Mouse (Mus musculus) ovary, postnatal 10 days (tissue): ENCODE results near the gene Rassf3.

Source experiments
- DNase-seq: peaks from one replicate; pipeline ENCODE4 v3.0.0; 2022; ENCODE audit warnings: low spot score

Gene Rassf3

DNA sequence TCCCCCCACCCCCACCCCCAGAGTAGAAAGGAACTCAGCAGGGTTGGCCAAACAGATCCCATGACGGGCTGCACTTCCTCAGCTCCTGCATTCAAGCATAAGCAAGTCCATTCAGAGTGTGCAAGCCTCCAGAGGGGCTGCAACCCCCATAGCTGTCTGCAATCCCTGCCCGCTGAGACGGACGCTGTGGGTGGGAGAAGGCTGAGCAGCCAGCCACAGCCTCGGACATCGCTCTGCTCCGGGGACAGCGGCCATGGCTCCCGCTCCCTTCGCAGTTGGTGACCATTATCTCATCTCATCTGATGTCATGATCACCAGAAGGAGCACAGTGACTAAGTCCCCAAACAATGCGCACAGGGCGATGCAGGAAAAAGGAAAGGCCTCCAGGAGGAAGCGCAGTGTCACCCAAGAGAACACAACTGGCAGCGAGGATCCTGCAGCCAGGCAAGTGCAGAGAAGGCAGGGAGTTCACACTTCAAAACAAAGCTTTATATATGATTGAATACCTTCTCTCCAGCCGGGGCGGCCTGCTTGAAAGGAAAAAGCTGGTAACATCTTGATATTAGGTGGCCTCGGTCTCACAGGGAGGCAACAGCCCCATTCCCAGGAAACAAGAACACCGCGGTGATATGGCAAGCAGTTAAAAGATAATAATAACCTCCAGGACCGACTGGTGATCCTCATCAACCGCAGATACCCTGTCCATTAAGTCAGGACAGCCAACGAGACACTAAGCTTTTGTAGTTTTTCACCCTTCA lies 14.6 kb downstream of the Rassf3 start:
- no peak for DNase-seq

DNA sequence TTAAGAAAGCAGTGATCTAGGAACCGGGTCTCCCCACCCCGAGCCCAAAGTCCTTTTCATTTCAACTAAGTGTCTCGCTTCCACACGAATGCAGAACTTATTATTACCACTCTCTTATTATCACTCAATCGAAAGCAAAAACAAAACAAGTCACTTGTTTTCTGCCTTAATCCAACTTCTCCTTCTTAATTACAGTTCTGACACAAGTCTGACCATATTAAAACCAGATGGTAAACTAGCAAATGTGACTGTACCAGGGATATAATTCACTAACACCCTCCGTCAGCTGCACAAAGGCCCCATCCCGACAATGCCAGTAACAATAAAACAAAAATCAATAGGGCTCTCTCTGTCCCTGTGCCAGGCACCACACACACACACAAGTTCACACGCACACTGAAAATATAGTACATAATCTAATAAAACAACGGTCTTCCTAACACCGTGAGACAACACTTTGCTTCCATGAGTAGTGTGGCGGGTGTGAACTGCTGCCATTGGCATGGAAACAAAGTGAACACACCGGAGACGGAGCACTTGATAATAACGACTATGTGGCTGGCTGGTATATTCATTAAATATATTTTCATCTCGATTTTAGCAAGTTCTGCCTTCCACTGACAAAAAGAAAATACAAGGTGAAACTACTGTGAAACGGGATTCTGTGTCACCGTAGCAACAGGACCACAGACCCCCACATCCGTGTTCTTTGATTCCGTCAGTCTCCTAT lies 16.9 kb downstream of the Rassf3 start:
- DNase-seq = no peak

DNA sequence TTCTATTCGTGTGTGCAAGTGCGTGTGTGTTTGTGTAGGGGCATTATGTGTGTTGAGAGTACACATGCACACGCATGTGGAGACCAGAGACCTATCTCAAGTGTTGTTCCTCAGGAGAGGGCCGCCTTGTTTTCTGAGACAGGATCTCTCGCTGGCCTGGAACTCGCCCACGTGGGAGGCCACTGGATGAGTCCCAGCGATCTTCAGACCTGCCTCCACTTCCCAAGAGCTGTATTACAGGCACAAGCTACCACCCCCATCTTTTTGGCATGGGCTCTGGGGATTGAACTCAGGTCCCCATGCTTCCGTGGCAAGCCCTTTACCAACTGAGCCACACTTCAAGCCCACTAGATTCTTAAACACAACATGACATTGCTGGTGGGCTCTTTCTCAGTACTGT lies 17.7 kb downstream of the Rassf3 start:
- DNase-seq = no peak

DNA sequence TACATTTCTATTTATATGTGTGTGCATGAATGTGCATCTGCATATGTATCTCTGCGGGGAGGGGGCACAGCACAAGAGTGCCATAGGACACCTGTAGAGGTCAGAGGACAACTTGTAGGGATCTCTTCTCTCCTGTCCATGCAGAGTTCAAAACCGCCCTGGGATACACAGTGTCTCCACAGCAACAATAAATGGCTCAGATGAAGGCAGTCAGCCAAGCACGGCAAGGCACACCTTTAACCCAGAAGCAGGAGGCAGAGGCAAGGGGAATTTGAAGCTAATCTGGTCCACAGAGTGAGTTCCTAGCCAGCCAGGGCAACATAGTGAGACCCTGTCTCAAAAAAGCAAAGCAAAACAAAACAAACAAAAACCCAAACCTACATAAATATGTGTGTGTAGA lies 18.8 kb downstream of the Rassf3 start:
- DNase-seq = no peak

DNA sequence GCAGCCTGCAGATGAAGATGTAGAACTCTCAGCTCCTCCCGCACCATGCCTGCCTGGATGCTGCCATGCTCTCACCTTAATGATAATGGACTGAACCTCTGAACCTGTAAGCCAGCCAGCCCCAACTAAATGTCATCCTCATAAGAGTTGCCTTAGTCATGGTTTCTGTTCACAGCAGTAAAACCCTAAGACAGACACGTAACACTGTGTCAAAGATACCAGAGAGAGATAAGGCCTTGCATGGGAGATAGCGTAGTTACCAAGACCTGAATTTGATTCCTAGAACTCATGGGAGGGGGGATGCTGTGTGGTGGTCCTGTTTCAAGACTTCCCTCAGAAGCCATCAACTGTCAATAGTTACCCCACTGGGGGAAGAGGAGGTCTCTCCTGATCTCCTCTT lies 20.6 kb downstream of the Rassf3 start:
- no peak for DNase-seq

DNA sequence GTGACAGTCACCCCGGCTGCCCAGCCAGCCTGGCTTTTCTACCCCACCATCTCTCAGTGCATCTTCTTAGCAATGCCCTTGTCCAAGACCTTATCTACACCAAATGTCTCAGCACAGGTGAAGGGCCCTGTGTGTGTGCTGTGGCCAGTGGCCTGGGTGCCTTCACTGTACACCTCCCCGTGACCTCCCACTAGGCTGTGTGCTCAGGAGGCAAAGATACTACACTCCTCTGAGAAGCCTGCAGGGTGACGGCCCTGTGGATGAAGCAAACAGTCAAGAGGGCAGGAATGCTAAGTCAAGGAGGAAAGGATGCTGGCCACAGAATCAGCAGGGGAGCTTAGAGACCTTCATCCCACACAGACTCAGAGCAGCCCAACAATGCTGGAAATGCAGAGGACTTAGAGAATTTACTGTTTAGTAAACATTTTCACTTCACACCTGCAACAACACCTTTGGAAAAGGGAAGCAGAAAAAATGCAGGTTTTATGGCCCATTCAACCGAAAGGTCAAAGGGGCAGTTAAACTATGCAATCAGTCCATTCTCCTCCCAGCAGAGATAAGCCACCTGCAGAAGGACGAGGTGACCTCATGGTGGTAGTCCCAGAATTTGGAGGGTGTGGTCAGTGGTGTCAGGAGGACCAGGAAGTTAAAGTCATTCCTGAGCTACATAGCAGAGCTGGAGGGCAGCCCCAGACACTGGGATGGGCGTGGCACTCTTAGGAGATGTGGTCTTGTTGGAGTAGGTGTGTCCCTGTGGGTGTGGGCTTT lies 21.3 kb downstream of the Rassf3 start:
- DNase-seq = no peak

DNA sequence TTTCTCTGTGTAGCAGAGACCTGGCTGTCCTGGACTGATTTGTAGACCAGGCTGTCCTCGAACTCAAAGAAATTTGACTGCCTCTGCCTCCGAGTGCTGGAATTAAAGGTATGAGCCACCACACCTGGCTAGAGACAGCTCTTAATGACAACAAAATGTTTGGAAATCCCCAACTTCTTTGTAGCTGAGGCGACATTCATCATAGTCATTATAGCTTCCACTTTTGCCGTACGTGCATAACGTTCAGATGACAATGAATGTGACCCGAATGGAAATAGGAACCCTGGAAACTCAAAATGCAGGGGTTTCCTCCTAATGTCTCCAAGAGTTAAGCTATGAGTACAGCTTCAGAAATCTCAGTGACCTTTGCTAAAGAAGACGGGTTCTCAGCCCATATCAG lies 22.1 kb downstream of the Rassf3 start:
- no peak for DNase-seq

DNA sequence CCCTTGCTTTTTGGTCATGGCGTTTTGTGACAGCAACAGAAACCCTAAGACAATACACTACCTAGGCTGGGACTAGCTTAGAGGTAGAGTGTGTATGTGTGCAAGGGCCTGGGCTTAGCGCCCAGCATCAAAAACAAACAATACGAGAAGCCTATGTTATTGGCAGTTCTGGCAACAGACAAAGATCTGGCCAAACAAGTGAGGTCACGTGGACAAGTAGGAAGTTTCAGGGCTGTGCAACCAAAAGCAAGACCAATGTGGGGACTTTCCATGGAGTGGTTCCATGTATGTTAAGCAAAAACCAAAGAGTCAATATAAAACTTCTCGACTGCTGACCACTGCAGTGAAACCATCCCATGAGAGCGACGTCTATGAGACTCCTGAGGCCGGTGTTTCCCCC lies 30.3 kb downstream of the Rassf3 start:
- DNase-seq = no peak

DNA sequence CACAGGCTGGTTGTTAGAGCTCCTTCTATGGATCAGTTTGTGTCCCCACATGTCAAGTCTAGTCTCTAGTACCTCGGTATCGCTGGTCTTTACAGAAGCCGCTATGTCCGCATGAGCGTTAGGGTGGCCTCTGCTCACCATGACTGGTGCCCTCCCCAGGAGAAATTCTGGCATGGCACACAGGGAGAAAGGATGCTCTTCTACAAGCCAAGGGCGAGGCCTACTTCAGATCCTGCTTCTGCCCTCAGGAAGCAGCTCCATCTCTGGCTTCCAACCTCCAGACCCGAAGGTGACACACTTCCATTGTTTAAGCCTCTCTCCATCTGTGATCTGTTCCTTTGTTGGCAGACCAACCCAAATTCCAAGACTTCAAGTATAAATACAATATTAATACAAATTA lies 31.9 kb downstream of the Rassf3 start:
- DNase-seq = no peak

DNA sequence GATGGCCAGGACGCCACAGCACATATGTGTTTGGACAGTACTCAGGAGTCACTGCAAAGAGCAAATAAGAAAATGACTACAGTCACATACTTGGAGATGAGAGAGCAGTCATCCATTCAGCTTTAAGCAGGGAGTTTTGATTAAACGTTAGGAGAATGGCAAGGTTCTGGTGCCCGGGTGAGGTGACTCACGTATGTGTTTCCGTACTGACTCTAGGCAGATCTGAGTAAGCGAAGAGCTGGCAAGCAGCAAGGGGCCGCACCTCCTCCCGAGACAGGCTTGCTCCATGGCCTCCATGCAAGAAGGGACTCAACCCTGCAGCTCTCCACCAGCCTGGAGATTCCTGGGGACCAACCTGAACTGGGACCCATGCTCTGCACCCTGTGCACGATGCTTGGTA lies 32.4 kb downstream of the Rassf3 start:
- DNase-seq = no peak

DNA sequence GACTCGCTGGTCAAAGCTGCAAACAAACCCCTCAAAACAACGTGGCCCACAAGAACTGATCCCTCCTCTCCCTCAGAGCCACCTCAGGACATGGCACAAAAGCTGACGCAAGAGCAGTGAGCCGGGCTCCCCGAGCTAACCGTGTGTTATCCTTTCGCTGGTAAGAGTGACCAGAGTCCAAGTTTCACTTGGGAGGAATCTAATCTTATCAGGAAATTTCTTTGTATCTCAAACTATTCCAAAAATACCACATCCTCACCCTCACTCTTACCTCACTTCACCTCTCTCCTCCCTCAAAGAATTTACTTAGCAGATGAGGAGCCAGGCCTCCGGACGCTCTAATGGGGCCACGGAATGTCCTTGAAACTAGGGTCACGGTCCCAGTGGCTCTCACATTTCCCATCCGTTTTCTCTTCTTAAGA lies 36.8 kb downstream of the Rassf3 start:
- DNase-seq = no peak

DNA sequence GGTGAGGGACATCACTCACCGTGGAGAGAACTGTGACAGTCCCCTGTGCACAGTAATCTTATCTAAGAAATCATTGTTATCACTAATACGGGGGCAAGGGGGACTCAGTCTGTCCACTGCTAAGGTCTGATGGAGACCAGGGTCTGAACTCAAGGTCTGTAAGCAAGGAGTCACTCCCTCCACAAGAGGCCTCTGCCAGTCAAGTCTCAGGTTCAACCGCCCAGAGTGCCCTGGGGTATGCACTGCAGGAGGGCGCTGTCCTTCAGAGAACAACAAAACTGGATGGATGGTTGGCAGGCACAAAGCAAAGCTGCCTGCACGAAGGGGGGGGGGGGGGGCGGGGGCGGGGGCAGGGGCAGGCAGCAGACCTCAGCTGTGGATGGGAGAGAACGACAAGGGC lies 38.0 kb downstream of the Rassf3 start:
- DNase-seq = no peak

DNA sequence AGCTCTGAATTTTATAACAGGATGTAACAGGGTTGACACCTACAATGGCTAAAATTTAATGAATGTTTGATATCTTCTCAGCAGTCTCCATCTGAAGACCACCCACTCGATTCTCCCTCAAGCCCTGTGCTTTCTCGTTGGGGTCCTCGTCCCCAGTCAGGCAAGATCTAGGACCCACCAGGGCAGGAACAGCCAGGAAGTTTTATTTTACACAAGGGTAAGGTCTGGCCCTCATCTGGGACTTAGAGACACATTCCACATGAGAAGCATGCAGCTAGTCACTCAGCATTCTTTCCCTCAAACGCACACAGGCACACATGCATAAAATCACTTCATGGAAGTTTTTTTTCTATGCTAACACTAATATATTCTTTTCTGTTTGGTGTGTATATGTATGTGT lies 39.5 kb downstream of the Rassf3 start:
- DNase-seq = no peak

DNA sequence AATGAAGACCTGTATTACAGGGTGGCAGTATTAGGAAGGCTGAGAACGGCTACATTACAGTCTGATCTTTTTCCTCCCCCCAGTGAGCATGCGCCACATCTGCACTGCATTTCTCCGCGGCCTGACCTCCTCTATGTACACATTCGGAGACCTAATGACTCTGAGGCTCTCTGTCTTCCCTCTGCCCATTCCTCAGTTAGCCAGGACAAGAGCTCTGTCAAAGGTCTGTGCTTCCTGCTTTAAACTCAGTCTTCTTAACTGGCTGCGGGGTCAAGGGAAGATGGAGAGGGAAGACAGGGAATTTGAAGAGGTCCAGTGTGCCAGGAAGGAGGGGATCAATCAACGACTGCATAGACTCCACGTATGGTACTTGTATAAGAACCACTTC lies 39.9 kb downstream of the Rassf3 start:
- DNase-seq = no peak

DNA sequence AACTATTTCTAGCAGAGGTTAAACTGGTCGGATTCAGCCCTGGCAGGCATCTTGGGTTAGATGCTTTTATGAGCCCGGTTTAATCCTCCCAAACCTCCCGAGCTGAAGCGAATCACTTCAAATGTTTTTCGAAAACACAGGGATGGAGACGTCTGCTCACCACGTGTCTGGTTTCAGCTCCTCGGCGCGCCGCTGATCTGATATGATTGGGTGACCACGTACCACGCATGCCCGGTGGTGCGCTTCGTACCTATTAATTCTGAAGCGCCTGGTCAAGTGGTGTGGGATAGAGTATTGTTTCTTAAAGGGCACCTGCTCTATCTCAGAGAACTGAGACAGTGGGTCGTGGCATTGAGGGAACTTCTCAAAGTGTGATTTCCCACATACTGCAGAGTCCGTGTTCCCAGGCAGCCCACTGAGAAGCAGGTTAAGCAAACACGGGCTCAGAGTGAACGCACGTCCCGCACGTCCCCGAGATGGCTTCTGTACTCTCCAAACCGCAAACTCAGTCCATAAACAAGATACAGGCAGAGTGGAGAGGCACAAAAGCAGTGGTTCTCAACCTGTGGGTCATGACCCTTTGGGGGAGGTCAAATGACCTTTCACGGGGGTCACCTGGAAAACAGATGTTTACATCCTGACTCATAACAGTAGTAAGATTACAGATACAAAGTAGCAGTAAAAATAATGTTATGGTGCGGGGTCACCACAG lies 40.4 kb downstream of the Rassf3 start:
- no peak for DNase-seq

DNA sequence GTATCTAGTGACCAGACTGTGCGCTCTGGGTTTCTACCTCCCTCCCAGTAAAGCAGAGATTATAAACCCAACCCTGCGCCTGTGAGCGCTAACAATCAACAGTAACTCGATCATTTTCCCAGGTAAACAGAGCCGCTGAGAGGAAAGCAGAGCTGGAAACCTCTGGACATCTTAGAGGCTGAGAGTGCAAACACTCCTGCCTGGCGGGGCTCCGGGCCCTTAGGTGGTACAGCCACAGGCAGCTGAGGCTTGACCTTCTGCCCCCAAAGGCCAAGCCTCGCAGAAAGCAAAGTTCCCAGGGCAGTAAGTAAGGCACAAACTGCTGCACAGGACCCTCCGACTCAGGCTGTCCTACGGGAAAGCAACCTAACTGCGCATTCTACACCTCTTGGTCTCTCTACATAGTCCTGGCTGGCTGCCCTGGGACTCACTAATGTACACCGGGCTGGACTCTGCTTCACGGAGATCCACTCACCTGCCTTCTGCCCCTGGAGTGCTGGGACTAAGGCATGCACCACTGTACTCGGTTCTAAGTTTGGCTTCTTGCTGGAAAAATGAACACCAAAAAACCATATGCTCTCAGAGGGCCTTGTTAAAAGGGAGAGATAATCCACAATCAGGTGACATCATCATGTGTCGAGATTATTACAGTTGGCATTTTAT lies 41.6 kb downstream of the Rassf3 start:
- DNase-seq = no peak

DNA sequence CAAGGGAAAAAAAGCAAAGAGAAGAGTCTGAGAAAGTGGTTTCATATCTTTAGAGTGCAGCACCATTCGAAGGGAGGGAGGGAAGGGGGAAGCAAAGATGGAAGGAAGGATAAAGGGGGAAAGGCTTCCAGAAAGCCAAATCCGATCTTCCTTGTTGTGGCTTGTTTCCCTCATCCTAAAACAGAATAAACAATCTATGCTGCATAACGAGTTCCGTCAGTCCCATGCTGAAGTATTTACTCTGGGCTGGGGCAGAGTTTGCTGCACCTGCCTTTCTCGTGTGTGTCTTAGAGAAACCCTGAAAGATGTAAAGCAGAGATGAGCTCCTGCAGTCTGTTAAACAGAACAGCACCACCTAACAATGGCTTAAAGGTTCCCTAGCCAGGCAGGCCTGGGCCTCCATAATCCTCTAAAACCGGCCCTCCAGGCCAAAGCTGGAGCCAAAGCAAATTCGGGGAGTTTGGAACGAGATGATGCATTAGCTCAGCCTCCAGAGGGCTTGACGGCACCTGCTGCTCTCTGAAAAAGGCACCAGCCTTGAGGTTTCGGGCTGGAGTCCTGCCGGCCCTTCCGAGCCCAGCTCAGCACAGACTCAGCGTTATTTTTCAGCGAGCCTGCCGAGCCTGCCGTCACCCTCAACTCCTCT lies 43.4 kb downstream of the Rassf3 start:
- no peak for DNase-seq

DNA sequence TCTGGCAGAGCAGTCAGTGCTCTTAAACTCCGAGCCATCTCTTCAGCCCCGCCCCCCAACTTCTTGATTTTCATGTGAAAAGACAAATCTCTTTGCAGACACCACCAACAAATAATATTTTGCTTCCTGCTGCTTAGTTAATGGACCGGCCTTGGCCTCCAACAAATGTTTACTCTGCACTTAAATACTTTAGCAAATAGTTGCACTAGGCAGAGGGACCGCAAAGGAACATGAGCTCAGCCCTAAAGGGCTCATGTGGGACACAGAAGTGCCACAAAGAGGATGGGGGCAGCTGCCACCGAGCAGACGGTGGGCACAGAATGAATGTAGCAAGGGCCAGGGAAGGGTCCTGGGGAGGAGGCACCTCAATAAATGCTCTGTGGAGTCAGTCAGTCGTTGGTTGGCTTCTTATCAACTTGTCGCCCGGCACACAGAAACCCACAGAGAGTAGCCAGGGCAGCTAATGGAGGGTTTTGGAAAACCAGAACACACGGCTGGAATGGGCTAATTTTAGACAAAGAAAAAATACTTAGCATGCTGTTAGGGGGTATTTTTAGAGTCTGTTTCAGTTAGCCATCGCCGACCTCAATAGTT lies 44.0 kb downstream of the Rassf3 start:
- DNase-seq = no peak

DNA sequence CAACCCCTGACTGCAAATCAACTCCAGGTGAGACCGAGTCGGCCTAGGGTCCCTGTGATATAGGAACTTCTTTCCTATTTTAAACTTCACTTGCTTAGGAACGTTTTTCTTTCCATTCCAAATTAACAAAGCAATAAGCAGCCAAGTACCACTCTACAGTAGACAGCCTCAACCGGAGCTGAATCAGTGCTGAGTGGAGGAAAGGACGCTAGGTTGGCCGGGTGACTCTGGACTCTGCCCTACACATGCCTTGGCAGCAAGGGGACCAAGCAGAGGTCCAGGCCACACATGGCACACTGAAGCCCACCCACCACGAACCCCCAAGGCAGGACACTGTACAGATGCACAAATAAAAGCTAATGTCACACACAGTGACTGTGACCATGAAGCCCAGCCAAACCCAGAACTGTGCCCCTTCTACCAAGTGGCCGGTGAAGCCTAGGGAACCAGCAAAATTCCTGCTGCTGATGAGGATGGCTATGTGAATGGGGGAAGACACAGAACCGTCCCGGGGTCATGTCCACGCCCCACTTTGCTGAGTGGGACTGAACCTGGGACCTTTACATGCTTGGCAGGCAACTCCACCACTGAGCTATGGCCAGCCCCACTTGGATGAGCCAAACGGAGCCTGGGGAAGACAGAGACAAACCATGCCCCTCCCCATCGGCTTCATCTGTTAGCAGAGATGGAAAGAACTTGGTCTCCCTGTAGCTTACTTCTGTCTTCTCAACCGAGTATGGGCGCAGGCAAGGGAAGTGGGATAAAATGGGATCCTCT lies 45.2 kb downstream of the Rassf3 start:
- DNase-seq = no peak

DNA sequence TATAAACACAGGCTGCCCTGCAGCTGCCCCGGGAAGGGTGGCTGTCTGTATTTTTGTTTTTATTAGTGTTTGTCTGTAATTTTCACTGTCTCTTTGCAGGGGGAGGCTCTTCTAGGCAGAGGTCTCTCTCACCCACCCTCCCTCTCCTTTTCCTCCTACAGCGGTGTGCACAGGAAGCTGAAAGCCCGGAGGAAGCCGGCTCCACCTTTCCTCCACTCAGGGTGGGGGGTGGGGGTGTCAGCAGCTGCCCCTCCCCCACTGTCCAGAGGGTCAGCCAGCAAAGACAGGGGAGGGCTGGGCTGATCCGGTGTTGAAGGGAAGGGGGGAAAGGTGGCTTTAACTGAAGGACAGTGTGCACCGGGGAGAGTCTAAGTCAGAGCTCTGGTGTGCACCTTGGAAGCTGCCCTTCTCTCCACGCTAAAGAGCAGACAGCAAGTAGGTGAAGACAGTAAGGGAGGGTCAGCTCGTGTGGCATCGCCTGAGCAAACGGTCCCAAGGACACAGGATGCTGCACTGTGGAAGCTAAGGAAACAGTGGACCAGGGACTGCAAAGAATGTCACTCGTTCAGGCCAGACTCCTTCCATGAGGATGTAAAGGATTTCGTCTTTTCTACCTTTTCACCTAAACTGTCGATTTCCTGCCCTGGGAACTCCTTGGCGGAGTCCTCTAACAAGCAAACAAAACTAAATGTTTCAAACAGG lies 46.0 kb downstream of the Rassf3 start:
- DNase-seq = no peak
